Mouse (Mus musculus): Measurements from ENCODE around the gene Pkp1. TPM values are rescaled to one million over a fixed set of nuclear protein-coding genes. Genes with fewer than 3 reads are reported as not detected.

Gene Pkp1
- polyA plus RNA-seq, 1 experiment from 2014 or later, result 1.1 TPM

- peak overlapping the region; percentile 30; the same call in 1 of the 2 replicates for H3K9ac ChIP-seq (ENCODE audit: low read length)
- H3K36me3 ChIP-seq (ENCODE audit: control insufficient read depth, insufficient read depth), result no peaks in the 10 kb centered on the region
- H3K4me3 ChIP-seq (ENCODE audit: low read length), result no peak overlapping the region
- 20% methylated on average over 1 of the region's 1 CpGs for WGBS
- no peak overlapping the region for H3K27ac ChIP-seq (ENCODE audit: low read length)
- H3K9me3 ChIP-seq (replicated peaks; ENCODE audit: control insufficient read depth, low read length), result no peaks in the 10 kb centered on the region
- peaks cover 31% of the 10 kb centered on the region for H3K4me1 ChIP-seq (ENCODE audit: control insufficient read depth, insufficient read depth, low read length)
- no peaks in the 10 kb centered on the region for H3K27me3 ChIP-seq (ENCODE audit: control insufficient read depth, insufficient read depth, low read length)
- H3K4me2 ChIP-seq (ENCODE audit: low read depth, low read length), result no peak overlapping the region
- peak; percentile 52 for ATAC-seq (replicated peaks; ENCODE audit: extremely low read depth, insufficient read depth, low FRiP score)
Measured at GRCm38 (mm10) chr1:135828918-135829317, 90.1 kb downstream of the Pkp1 start.

- no peak overlapping the region for H3K27ac ChIP-seq (ENCODE audit: low read length)
- H3K27me3 ChIP-seq (ENCODE audit: control insufficient read depth, insufficient read depth, low read length), result peaks cover 12% of the 10 kb centered on the region
- no peaks in the 10 kb centered on the region for H3K9me3 ChIP-seq (replicated peaks; ENCODE audit: control insufficient read depth, low read length)
- peaks cover 2% of the 10 kb centered on the region; the same call in 1 of the 2 replicates for H3K4me1 ChIP-seq (ENCODE audit: control insufficient read depth, insufficient read depth, low read length)
- ATAC-seq (replicated peaks; ENCODE audit: extremely low read depth, insufficient read depth, low FRiP score), result no peak
- no peak overlapping the region for H3K9ac ChIP-seq (ENCODE audit: low read length)
- no peak overlapping the region for H3K4me3 ChIP-seq (ENCODE audit: low read length)
- WGBS, result 84% methylated on average over 7 of the region's 7 CpGs
- no peak overlapping the region for H3K4me2 ChIP-seq (ENCODE audit: low read depth, low read length)
- H3K36me3 ChIP-seq (ENCODE audit: control insufficient read depth, insufficient read depth), result no peaks in the 10 kb centered on the region
Measured at GRCm38 (mm10) chr1:135821780-135822179, 97.2 kb downstream of the Pkp1 start.

Other genes starting within 250 kb of the Pkp1 start
- 160 and 174 TPM in 2 replicates for gene Csrp1, start 199.1 kb downstream of the Pkp1 start, polyA plus RNA-seq (2015; fragmentation: Nextera tagmentation; extraction: Ambion mirVana)
- 77.1 and 80.4 TPM in 2 replicates for gene Phlda3, start 153.1 kb downstream of the Pkp1 start, polyA plus RNA-seq (2015; fragmentation: Nextera tagmentation; extraction: Ambion mirVana)
- gene Tnni1, start 139.8 kb downstream of the Pkp1 start, polyA plus RNA-seq (2015; fragmentation: Nextera tagmentation; extraction: Ambion mirVana), result 4,265 and 4,826 TPM in 2 replicates
- 5.9 TPM in 2 replicates for gene Lad1, start 100.6 kb downstream of the Pkp1 start, polyA plus RNA-seq (2015; fragmentation: Nextera tagmentation; extraction: Ambion mirVana)
- 9,605 and 10,628 TPM in 2 replicates for gene Tnnt2, start 82.9 kb downstream of the Pkp1 start, polyA plus RNA-seq (2015; fragmentation: Nextera tagmentation; extraction: Ambion mirVana)
- not detected in 2 replicates for gene Igfn1, start 87.1 kb upstream of the Pkp1 start, polyA plus RNA-seq (2015; fragmentation: Nextera tagmentation; extraction: Ambion mirVana)
- 85.5 and 98.7 TPM in 2 replicates for gene Tmem9, start 88.9 kb upstream of the Pkp1 start, polyA plus RNA-seq (2015; fragmentation: Nextera tagmentation; extraction: Ambion mirVana)
- gene Ascl5, start 131.6 kb upstream of the Pkp1 start, polyA plus RNA-seq (2015; fragmentation: Nextera tagmentation; extraction: Ambion mirVana), result not detected in 2 replicates
- 0.28 and 0.31 TPM in 2 replicates for gene Cacna1s, start 133.5 kb upstream of the Pkp1 start, polyA plus RNA-seq (2015; fragmentation: Nextera tagmentation; extraction: Ambion mirVana)
- gene Kif21b, start 212.2 kb upstream of the Pkp1 start, polyA plus RNA-seq (2015; fragmentation: Nextera tagmentation; extraction: Ambion mirVana), result 1.8 and 2.6 TPM in 2 replicates

Measured in heart, embryonic 16.5 days (tissue).